9 mouse cellular contexts compared by ENCODE assay signal in the genomic region with DNA sequence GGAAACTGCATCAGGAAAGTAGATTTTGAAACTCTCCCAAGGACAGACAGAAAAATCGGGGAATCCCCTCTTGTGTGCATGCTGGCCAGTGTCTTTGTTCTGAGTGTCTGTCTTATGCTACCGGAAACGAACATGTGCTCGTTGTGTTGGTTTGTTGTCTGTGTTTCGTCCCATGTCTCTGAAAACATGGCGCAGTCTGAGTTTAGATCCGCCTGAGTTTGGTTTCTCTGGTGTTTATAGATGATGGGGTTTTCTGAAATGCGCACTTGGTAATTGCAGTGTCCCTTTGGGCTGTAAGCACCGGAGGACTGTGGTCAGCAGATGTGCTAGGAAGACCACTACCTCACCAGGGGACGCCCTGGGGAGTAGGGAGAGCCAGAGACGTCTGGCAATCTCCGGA. TPM values are rescaled to one million over a fixed set of nuclear protein-coding genes. Genes with fewer than 3 reads are reported as not detected.
A peak's percentile ranks its signal among the peaks of the same experiment; 100 is the strongest.
DNase-seq lines count a peak whose midpoint lies in the region; ATAC-seq and TF ChIP-seq lines count a peak whose summit lies in the region.
"Had no signal": no experiment of that assay in that cellular context is flagged by ENCODE, and none has a peak within 500 bp of the region (broad histone marks: within the 10 kb centered on the region; RNA-seq: fewer than 3 reads in every experiment).

No protein-coding gene starts in this region.

- ATAC-seq in kidney, postnatal 0 days (replicated peaks; ENCODE audit: low FRiP score, low read depth) = no peak
- no peak for ATAC-seq in limb, embryonic 12.5 days (ENCODE audit: insufficient number of reproducible peaks, insufficient read depth, low FRiP score, low TSS enrichment, low read depth)

- H3K36me3 ChIP-seq in kidney, postnatal 0 days (ENCODE audit: insufficient read depth, low read length) = no peaks in the 10 kb centered on the region
- no peaks in the 10 kb centered on the region for H3K36me3 ChIP-seq in heart, embryonic 10.5 days
- H3K36me3 ChIP-seq in limb, embryonic 12.5 days = no peaks in the 10 kb centered on the region

- H3K4me3 ChIP-seq in kidney, postnatal 0 days (replicated peaks; ENCODE audit: low read depth, low read length) = peak overlapping the region; percentile 20
- H3K4me3 ChIP-seq in bone marrow macrophage, adult 2 months (ENCODE audit: insufficient read depth, low read length) = peak overlapping the region; percentile 41
- H3K4me3 ChIP-seq in heart, embryonic 10.5 days = peak overlapping the region; percentile 55
- H3K4me3 ChIP-seq in limb, embryonic 12.5 days (replicated peaks) = peak overlapping the region; percentile 41

- H3K9me3 ChIP-seq in kidney, postnatal 0 days (replicated peaks; ENCODE audit: low read length) = no peaks in the 10 kb centered on the region
- no peaks in the 10 kb centered on the region for H3K9me3 ChIP-seq in heart, embryonic 10.5 days
- no peaks in the 10 kb centered on the region for H3K9me3 ChIP-seq in limb, embryonic 12.5 days

- WGBS in kidney, postnatal 0 days = 14% methylated on average over 12 of the region's 12 CpGs
- WGBS in heart, embryonic 10.5 days = 5% methylated on average over 12 of the region's 12 CpGs
- WGBS in limb, embryonic 12.5 days = 8% methylated on average over 12 of the region's 12 CpGs

- peak overlapping the region; percentile 57 for H3K4me2 ChIP-seq in kidney, postnatal 0 days (ENCODE audit: low read length)
- H3K4me2 ChIP-seq in limb, embryonic 12.5 days = peak overlapping the region; percentile 55

- DNase-seq in kidney, postnatal 0 days (ENCODE audit: low spot score) = peak; percentile 11
- no peak for DNase-seq in kidney, adult 11 months
- DNase-seq in heart, embryonic 10.5 days (ENCODE audit: low spot score) = peak; percentile 76
- DNase-seq in neural tube, embryonic 10.5 days (ENCODE audit: extremely low spot score, low spot score) = peak; percentile 43
- no peak for DNase-seq in cerebellum, adult 18-20 months
- no peak for DNase-seq in left cerebral cortex, adult 8-10 months (ENCODE audit: low spot score in 2 of 2)

- TF ChIP-seq POLR2A in bone marrow macrophage, adult 2 months (IDR thresholded peaks at IDR 0.05; ENCODE audit: borderline replicate concordance, low read depth, low read length) = no peak

- H3K9ac ChIP-seq in kidney, postnatal 0 days (ENCODE audit: low read depth, low read length) = peak overlapping the region; percentile 35; the same call in 1 of the 2 replicates
- H3K9ac ChIP-seq in limb, embryonic 12.5 days (replicated peaks) = peak overlapping the region; percentile 44; the same call in 1 of the 2 replicates

- 0 out of 2 replicates have a peak overlapping the region, but pooled peaks have one; percentile 1 for H3K27ac ChIP-seq in kidney, postnatal 0 days
- peak overlapping the region; percentile 79 for H3K27ac ChIP-seq in bone marrow macrophage, adult 2 months (ENCODE audit: insufficient read depth, low read depth, low read length)
- peak overlapping the region; percentile 77 for H3K27ac ChIP-seq in heart, embryonic 10.5 days
- H3K27ac ChIP-seq in limb, embryonic 12.5 days = no peak overlapping the region

- TF ChIP-seq CTCF in kidney, postnatal 0 days (IDR thresholded peaks at IDR 0.05; ENCODE audit: low read depth) = no peak
- TF ChIP-seq CTCF in bone marrow macrophage, adult 2 months (IDR thresholded peaks at IDR 0.05; ENCODE audit: low read depth, low read length) = no peak

- no peaks in the 10 kb centered on the region for H3K4me1 ChIP-seq in kidney, postnatal 0 days (replicated peaks; ENCODE audit: insufficient read depth, low read length)
- H3K4me1 ChIP-seq in bone marrow macrophage, adult 2 months (ENCODE audit: control insufficient read depth, insufficient read depth, low read length) = peaks cover 4% of the 10 kb centered on the region; the same call in 1 of the 2 replicates
- no peaks in the 10 kb centered on the region for H3K4me1 ChIP-seq in heart, embryonic 10.5 days
- H3K4me1 ChIP-seq in limb, embryonic 12.5 days (replicated peaks) = no peaks in the 10 kb centered on the region

- no peaks in the 10 kb centered on the region for H3K27me3 ChIP-seq in kidney, postnatal 0 days (ENCODE audit: insufficient read depth, low read length)
- H3K27me3 ChIP-seq in heart, embryonic 10.5 days (ENCODE audit: insufficient read depth, poor library complexity, severe bottlenecking) = no peaks in the 10 kb centered on the region
- H3K27me3 ChIP-seq in limb, embryonic 12.5 days = no peaks in the 10 kb centered on the region

RNA-seq across cellular contexts. Expression of gene Ms4a5, which starts 9.3 kb away (rescaled TPM):
- polyA plus RNA-seq in kidney, postnatal 0 days (2015; fragmentation: Nextera tagmentation; extraction: Ambion mirVana) = not detected in 2 replicates
- not detected in 2 replicates for polyA plus RNA-seq in bone marrow macrophage, adult 2 months (2012; ENCODE audit: insufficient read depth, insufficient read length, missing spikeins)
- polyA plus RNA-seq in heart, embryonic 10.5 days (2016; fragmentation: Nextera tagmentation; extraction: Ambion mirVana) = not detected in 2 replicates
- polyA plus RNA-seq in limb, embryonic 12.5 days (2016; fragmentation: Nextera tagmentation; extraction: Ambion mirVana) = not detected in 2 replicates
- not detected for total RNA-seq in left cerebral cortex, adult 8-10 months (2022)
- total RNA-seq: left cerebral cortex, postnatal 25 days had no signal

RNA-seq across cellular contexts. Expression of gene Ms4a14, which starts 21.3 kb away (rescaled TPM):
- polyA plus RNA-seq in kidney, postnatal 0 days (2015; fragmentation: Nextera tagmentation; extraction: Ambion mirVana) = 0.07 and 0.11 TPM in 2 replicates
- polyA plus RNA-seq in bone marrow macrophage, adult 2 months (2012; ENCODE audit: insufficient read depth, insufficient read length, missing spikeins) = 136 and 161 TPM in 2 replicates
- polyA plus RNA-seq in heart, embryonic 10.5 days (2016; fragmentation: Nextera tagmentation; extraction: Ambion mirVana) = not detected in 2 replicates
- not detected in 2 replicates for polyA plus RNA-seq in limb, embryonic 12.5 days (2016; fragmentation: Nextera tagmentation; extraction: Ambion mirVana)
- total RNA-seq in left cerebral cortex, adult 8-10 months (2022) = under 1 TPM in 1 of 4 experiments, not detected in 3; 0.11 TPM
- total RNA-seq: left cerebral cortex, postnatal 25 days had no signal

RNA-seq across cellular contexts. Expression of gene Ms4a1, which starts 26.9 kb away (rescaled TPM):
- polyA plus RNA-seq in kidney, postnatal 0 days (2015; fragmentation: Nextera tagmentation; extraction: Ambion mirVana) = 0.08 and 0.09 TPM in 2 replicates
- polyA plus RNA-seq in bone marrow macrophage, adult 2 months (2012; ENCODE audit: insufficient read depth, insufficient read length, missing spikeins) = not detected in 2 replicates
- not detected in 2 replicates for polyA plus RNA-seq in heart, embryonic 10.5 days (2016; fragmentation: Nextera tagmentation; extraction: Ambion mirVana)
- not detected in 2 replicates for polyA plus RNA-seq in limb, embryonic 12.5 days (2016; fragmentation: Nextera tagmentation; extraction: Ambion mirVana)
- not detected for total RNA-seq in left cerebral cortex, adult 8-10 months (2022)
- total RNA-seq: left cerebral cortex, postnatal 25 days had no signal

RNA-seq across cellular contexts. Expression of gene Ms4a7, which starts 43.0 kb away (rescaled TPM):
- polyA plus RNA-seq in kidney, postnatal 0 days (2015; fragmentation: Nextera tagmentation; extraction: Ambion mirVana) = 9.7 and 11.8 TPM in 2 replicates
- 2,313 and 2,384 TPM in 2 replicates for polyA plus RNA-seq in bone marrow macrophage, adult 2 months (2012; ENCODE audit: insufficient read depth, insufficient read length, missing spikeins)
- polyA plus RNA-seq in heart, embryonic 10.5 days (2016; fragmentation: Nextera tagmentation; extraction: Ambion mirVana) = not detected in 2 replicates
- polyA plus RNA-seq in limb, embryonic 12.5 days (2016; fragmentation: Nextera tagmentation; extraction: Ambion mirVana) = 2.2 and 2.4 TPM in 2 replicates
- 1 to 10 TPM in 1 of 4 experiments, not detected in 3; 1.6 TPM for total RNA-seq in left cerebral cortex, adult 8-10 months (2022)

Comparison
In these comparisons a context has a peak if more than half of its experiments do, and no peak if none do; other contexts are left out.
1. DNase-seq: peak in kidney, postnatal 0 days (single experiment), heart, embryonic 10.5 days (single experiment) and neural tube, embryonic 10.5 days (single experiment); none in kidney, adult 11 months (single experiment), cerebellum, adult 18-20 months (0 of 2) and left cerebral cortex, adult 8-10 months (0 of 2).
2. RNA of gene Ms4a14, which starts 21.3 kb away (polyA plus RNA-seq): 136 to 161 TPM in bone marrow macrophage, adult 2 months; 0.07 to 0.11 TPM in kidney, postnatal 0 days, not detected in limb, embryonic 12.5 days and not detected in heart, embryonic 10.5 days; every median in the first group is over 100 times any median in the second.
3. Peak in every context shown above with its lines, with median percentiles within 50 percentile points of each other: H3K4me3 ChIP-seq.